Mouse (Mus musculus): ENCODE data around the gene Ltbp4. TPM values are rescaled to one million over a fixed set of nuclear protein-coding genes. Genes with fewer than 3 reads are reported as not detected.

Ltbp4 gene
- 14.1 and 14.3 TPM in 2 replicates for polyA plus RNA-seq (2015; fragmentation: Nextera tagmentation; extraction: Ambion mirVana)

DNA sequence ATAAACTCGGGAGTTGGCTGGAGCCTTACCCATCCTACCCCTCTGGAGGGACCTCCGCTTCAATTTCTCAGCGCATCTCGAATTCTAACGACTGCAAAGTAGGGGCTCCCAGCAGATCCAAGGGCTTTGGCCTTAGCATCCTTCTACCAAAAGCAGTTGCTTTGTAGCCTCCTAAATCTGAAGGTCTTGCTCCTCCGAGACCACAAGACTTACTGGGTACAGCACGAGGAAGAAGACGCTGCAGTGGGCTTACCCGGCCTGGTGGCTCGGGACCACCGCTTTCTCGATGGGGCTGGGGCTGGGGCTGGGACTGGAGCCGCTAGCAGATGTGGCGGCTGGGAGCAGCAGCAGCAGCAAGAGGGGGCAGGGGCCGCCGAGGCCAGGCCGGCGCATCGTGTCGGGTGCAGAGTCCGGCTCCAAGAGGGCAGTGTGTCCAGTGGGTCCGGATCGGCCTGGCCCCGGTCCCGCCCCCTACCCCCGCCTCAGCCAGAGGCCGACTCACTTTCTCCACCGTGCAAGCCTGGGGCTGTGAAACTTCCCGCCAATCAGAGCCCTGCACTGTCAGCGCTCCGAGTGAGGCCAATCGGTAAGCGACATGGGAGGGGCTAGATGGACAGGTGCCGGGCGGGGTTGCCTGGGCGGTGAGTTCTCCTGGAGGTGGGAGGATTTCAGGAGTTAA is at the start of gene Ltbp4:
Ltbp4 (minus strand) TSS at position 518 of the 679 bp plus-strand sequence.
- Histone ChIP-seq H3K4me3 (ENCODE audit: low read depth, low read length) (peak within 1 kb of the TSS; percentile 29), H3K9ac (ENCODE audit: low read depth, low read length) (peak within 1 kb of the TSS; percentile 53), H3K9me3 (replicated peaks; ENCODE audit: control insufficient read depth, low read length, poor library complexity, severe bottlenecking) (no peaks in the 10 kb centered on the region; the same call in 1 of the 2 replicates), H3K4me1 (ENCODE audit: control insufficient read depth, insufficient read depth, low read length) (peaks cover 51% of the 10 kb centered on the region), H3K27me3 (ENCODE audit: control insufficient read depth, insufficient read depth, low read depth, low read length) (peaks cover 43% of the 10 kb centered on the region), H3K36me3 (ENCODE audit: control insufficient read depth, insufficient read depth, low read length) (no peaks in the 10 kb centered on the region), H3K4me2 (ENCODE audit: low read length) (peak within 1 kb of the TSS; percentile 60), H3K27ac (ENCODE audit: low read length) (no peak within 1 kb of the TSS)
- ATAC-seq, result no peak
- whole genome bisulfite sequencing, result 2% methylated on average over 36 of the region's 36 CpGs

- H3K9ac ChIP-seq (ENCODE audit: low read depth, low read length), result no peak overlapping the region
- H3K27ac ChIP-seq (ENCODE audit: low read length), result no peak overlapping the region
- H3K4me2 ChIP-seq (ENCODE audit: low read length), result no peak overlapping the region
- H3K9me3 ChIP-seq (replicated peaks; ENCODE audit: control insufficient read depth, low read length, poor library complexity, severe bottlenecking), result no peaks in the 10 kb centered on the region
- H3K4me1 ChIP-seq (ENCODE audit: control insufficient read depth, insufficient read depth, low read length), result no peaks in the 10 kb centered on the region
- H3K27me3 ChIP-seq (ENCODE audit: control insufficient read depth, insufficient read depth, low read depth, low read length), result no peaks in the 10 kb centered on the region; the same call in 1 of the 2 replicates
- WGBS, result 19% methylated on average over 3 of the region's 4 CpGs
- H3K4me3 ChIP-seq (ENCODE audit: low read depth, low read length), result no peak overlapping the region
- ATAC-seq, result no peak
- H3K36me3 ChIP-seq (ENCODE audit: control insufficient read depth, insufficient read depth, low read length), result no peaks in the 10 kb centered on the region
These were observed 47.2 kb upstream of the Ltbp4 start for GRCm38 (mm10) chr7:27384731-27385130.

GRCm38 (mm10) chr7:27384134-27384533 is 46.6 kb upstream of the Ltbp4 start:
- no peak overlapping the region for H3K9ac ChIP-seq (ENCODE audit: low read depth, low read length)
- H3K36me3 ChIP-seq (ENCODE audit: control insufficient read depth, insufficient read depth, low read length), result no peaks in the 10 kb centered on the region
- H3K4me3 ChIP-seq (ENCODE audit: low read depth, low read length), result no peak overlapping the region
- 63% methylated on average over 5 of the region's 5 CpGs for WGBS
- peaks cover 2% of the 10 kb centered on the region; the same call in 1 of the 2 replicates for H3K27me3 ChIP-seq (ENCODE audit: control insufficient read depth, insufficient read depth, low read depth, low read length)
- H3K9me3 ChIP-seq (replicated peaks; ENCODE audit: control insufficient read depth, low read length, poor library complexity, severe bottlenecking), result no peaks in the 10 kb centered on the region
- no peak overlapping the region for H3K4me2 ChIP-seq (ENCODE audit: low read length)
- no peak for ATAC-seq
- no peak overlapping the region for H3K27ac ChIP-seq (ENCODE audit: low read length)
- no peaks in the 10 kb centered on the region for H3K4me1 ChIP-seq (ENCODE audit: control insufficient read depth, insufficient read depth, low read length)

DNA sequence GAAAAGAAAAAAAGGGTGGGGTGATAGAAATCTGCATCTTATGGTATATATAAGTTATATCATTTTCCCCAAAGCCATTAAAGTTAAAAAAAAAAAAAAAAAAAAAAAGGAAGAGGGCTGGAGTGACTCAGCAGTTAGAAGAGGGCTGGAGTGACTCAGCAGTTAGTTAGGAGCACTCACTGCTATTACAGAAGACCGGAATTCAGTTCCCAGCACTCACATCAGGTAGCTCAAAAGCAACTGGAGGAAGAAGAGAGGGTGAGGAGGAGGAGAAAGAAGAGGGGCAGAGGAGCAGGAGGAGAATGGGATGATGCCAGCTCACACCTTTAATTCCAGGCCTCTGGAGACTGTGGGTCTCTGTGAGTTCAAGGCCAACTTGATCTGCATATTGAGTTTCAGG is 45.7 kb upstream of the Ltbp4 start:
- 85% methylated on average over 1 of the region's 1 CpGs for WGBS
- H3K27ac ChIP-seq (ENCODE audit: low read length), result no peak overlapping the region
- H3K4me1 ChIP-seq (ENCODE audit: control insufficient read depth, insufficient read depth, low read length), result no peaks in the 10 kb centered on the region
- no peak overlapping the region for H3K4me2 ChIP-seq (ENCODE audit: low read length)
- ATAC-seq, result no peak
- no peak overlapping the region for H3K4me3 ChIP-seq (ENCODE audit: low read depth, low read length)
- peaks cover 5% of the 10 kb centered on the region; the same call in 1 of the 2 replicates for H3K27me3 ChIP-seq (ENCODE audit: control insufficient read depth, insufficient read depth, low read depth, low read length)
- H3K9me3 ChIP-seq (replicated peaks; ENCODE audit: control insufficient read depth, low read length, poor library complexity, severe bottlenecking), result no peaks in the 10 kb centered on the region
- H3K36me3 ChIP-seq (ENCODE audit: control insufficient read depth, insufficient read depth, low read length), result no peaks in the 10 kb centered on the region
- H3K9ac ChIP-seq (ENCODE audit: low read depth, low read length), result no peak overlapping the region

GRCm38 (mm10) chr7:27381560-27381959 is 44.1 kb upstream of the Ltbp4 start:
- Histone ChIP-seq H3K4me3 (ENCODE audit: low read depth, low read length) (no peak overlapping the region), H3K4me2 (ENCODE audit: low read length) (no peak overlapping the region), H3K4me1 (ENCODE audit: control insufficient read depth, insufficient read depth, low read length) (no peaks in the 10 kb centered on the region), H3K27ac (ENCODE audit: low read length) (no peak overlapping the region), H3K27me3 (ENCODE audit: control insufficient read depth, insufficient read depth, low read depth, low read length) (peaks cover 14% of the 10 kb centered on the region), H3K36me3 (ENCODE audit: control insufficient read depth, insufficient read depth, low read length) (no peaks in the 10 kb centered on the region), H3K9ac (ENCODE audit: low read depth, low read length) (no peak overlapping the region), H3K9me3 (replicated peaks; ENCODE audit: control insufficient read depth, low read length, poor library complexity, severe bottlenecking) (no peaks in the 10 kb centered on the region)
- ATAC-seq, result no peak
- WGBS, result 65% methylated on average over 4 of the region's 4 CpGs

- Histone ChIP-seq H3K9me3 (replicated peaks; ENCODE audit: control insufficient read depth, low read length, poor library complexity, severe bottlenecking) (no peaks in the 10 kb centered on the region), H3K36me3 (ENCODE audit: control insufficient read depth, insufficient read depth, low read length) (no peaks in the 10 kb centered on the region), H3K27ac (ENCODE audit: low read length) (no peak overlapping the region), H3K4me1 (ENCODE audit: control insufficient read depth, insufficient read depth, low read length) (no peaks in the 10 kb centered on the region), H3K4me2 (ENCODE audit: low read length) (no peak overlapping the region), H3K4me3 (ENCODE audit: low read depth, low read length) (no peak overlapping the region), H3K9ac (ENCODE audit: low read depth, low read length) (no peak overlapping the region), H3K27me3 (ENCODE audit: control insufficient read depth, insufficient read depth, low read depth, low read length) (peaks cover 20% of the 10 kb centered on the region)
- WGBS, result 25% methylated on average over 1 of the region's 1 CpGs
- ATAC-seq, result no peak
These were observed 43.5 kb upstream of the Ltbp4 start for GRCm38 (mm10) chr7:27381009-27381408.

GRCm38 (mm10) chr7:27379836-27380235 is 42.3 kb upstream of the Ltbp4 start:
- no peak overlapping the region for H3K27ac ChIP-seq (ENCODE audit: low read length)
- H3K4me3 ChIP-seq (ENCODE audit: low read depth, low read length), result no peak overlapping the region
- ATAC-seq, result no peak
- H3K9ac ChIP-seq (ENCODE audit: low read depth, low read length), result no peak overlapping the region
- no peaks in the 10 kb centered on the region for H3K9me3 ChIP-seq (replicated peaks; ENCODE audit: control insufficient read depth, low read length, poor library complexity, severe bottlenecking)
- peaks cover 30% of the 10 kb centered on the region for H3K27me3 ChIP-seq (ENCODE audit: control insufficient read depth, insufficient read depth, low read depth, low read length)
- H3K4me2 ChIP-seq (ENCODE audit: low read length), result no peak overlapping the region
- WGBS, result 75% methylated on average over 6 of the region's 6 CpGs
- H3K4me1 ChIP-seq (ENCODE audit: control insufficient read depth, insufficient read depth, low read length), result no peaks in the 10 kb centered on the region
- no peaks in the 10 kb centered on the region for H3K36me3 ChIP-seq (ENCODE audit: control insufficient read depth, insufficient read depth, low read length)

- H3K36me3 ChIP-seq (ENCODE audit: control insufficient read depth, insufficient read depth, low read length), result peaks cover 3% of the 10 kb centered on the region; the same call in 1 of the 2 replicates
- H3K27ac ChIP-seq (ENCODE audit: low read length), result no peak overlapping the region
- no peaks in the 10 kb centered on the region for H3K4me1 ChIP-seq (ENCODE audit: control insufficient read depth, insufficient read depth, low read length)
- WGBS, result 23% methylated on average over 4 of the region's 4 CpGs
- ATAC-seq, result no peak
- no peaks in the 10 kb centered on the region for H3K9me3 ChIP-seq (replicated peaks; ENCODE audit: control insufficient read depth, low read length, poor library complexity, severe bottlenecking)
- H3K4me2 ChIP-seq (ENCODE audit: low read length), result no peak overlapping the region
- peaks cover 42% of the 10 kb centered on the region for H3K27me3 ChIP-seq (ENCODE audit: control insufficient read depth, insufficient read depth, low read depth, low read length)
- no peak overlapping the region for H3K4me3 ChIP-seq (ENCODE audit: low read depth, low read length)
- no peak overlapping the region for H3K9ac ChIP-seq (ENCODE audit: low read depth, low read length)
These were observed 40.9 kb upstream of the Ltbp4 start for GRCm38 (mm10) chr7:27378431-27378830.

GRCm38 (mm10) chr7:27375274-27375673 is 37.8 kb upstream of the Ltbp4 start:
- ATAC-seq, result no peak
- Histone ChIP-seq H3K4me2 (ENCODE audit: low read length) (no peak overlapping the region), H3K4me3 (ENCODE audit: low read depth, low read length) (no peak overlapping the region)

More at GRCm38 (mm10) chr7:27375274-27375673, 37.8 kb upstream of the Ltbp4 start:
- no peaks in the 10 kb centered on the region for H3K4me1 ChIP-seq (ENCODE audit: control insufficient read depth, insufficient read depth, low read length)
- WGBS, result 4% methylated on average over 22 of the region's 22 CpGs
- peaks cover 11% of the 10 kb centered on the region for H3K36me3 ChIP-seq (ENCODE audit: control insufficient read depth, insufficient read depth, low read length)
- H3K27me3 ChIP-seq (ENCODE audit: control insufficient read depth, insufficient read depth, low read depth, low read length), result peaks cover 73% of the 10 kb centered on the region
- H3K27ac ChIP-seq (ENCODE audit: low read length), result no peak overlapping the region
- H3K9me3 ChIP-seq (replicated peaks; ENCODE audit: control insufficient read depth, low read length, poor library complexity, severe bottlenecking), result no peaks in the 10 kb centered on the region
- no peak overlapping the region for H3K9ac ChIP-seq (ENCODE audit: low read depth, low read length)

Measured in midbrain, embryonic 16.5 days (tissue).